Comparison of ENCODE assay signal across 17 mouse cellular contexts in the genomic region with DNA sequence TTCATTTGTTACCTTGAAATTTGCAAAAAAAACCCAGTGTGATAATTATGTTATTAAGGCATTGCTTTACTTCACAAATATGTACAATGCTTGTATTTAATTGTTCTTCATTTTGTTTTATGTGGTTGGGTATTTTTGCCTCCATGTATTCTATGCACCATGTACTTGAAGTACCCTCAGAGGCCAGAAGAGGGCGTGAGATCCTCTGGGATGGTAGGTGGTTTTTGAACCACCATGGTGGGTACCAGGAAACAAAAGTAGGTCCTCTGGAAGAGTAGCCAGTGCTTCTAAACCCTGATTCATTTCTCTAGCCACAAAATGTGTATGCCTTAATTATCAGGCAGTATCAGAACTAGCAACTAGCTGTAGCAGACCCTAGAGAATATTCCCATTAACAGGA. TPM values are rescaled to one million over a fixed set of nuclear protein-coding genes. Genes with fewer than 3 reads are reported as not detected.
DNase-seq lines count a peak whose midpoint lies in the region; ATAC-seq and TF ChIP-seq lines count a peak whose summit lies in the region.
"Had no signal": no experiment of that assay in that cellular context is flagged by ENCODE, and none has a peak within 500 bp of the region (broad histone marks: within the 10 kb centered on the region; RNA-seq: fewer than 3 reads in every experiment).

No protein-coding gene starts in this region.

- no peak; the same call in 1 of the 2 replicates for TF ChIP-seq RAD21 in MEL (IDR thresholded peaks at IDR 0.05; ENCODE audit: low read depth, low read length)

- TF ChIP-seq EP300 in MEL (IDR thresholded peaks at IDR 0.05; ENCODE audit: low read depth in 1 of 2, low read length in 2 of 2): no peak

- peak; percentile 14 to 34 for DNase-seq in cerebellum, postnatal 10 days
- DNase-seq in cerebellum, adult 11-12 months: no peak
- DNase-seq in lung, postnatal 14 days: peak; percentile 7
- DNase-seq in lung, postnatal 25 days (ENCODE audit: low spot score): no peak
- no peak for DNase-seq in MEL (ENCODE audit: low read depth, low spot score)
- DNase-seq in spleen, postnatal 36 days (ENCODE audit: low spot score in 2 of 2): peak; percentile 18 to 31
- no peak for DNase-seq in kidney, postnatal 4 days
- DNase-seq: adrenal gland, adult 8-10 months; heart, postnatal 10 days; left cerebral cortex, postnatal 4 days; thymus, postnatal 25 days had no signal

- no peak overlapping the region for H3K9ac ChIP-seq in MEL (ENCODE audit: control insufficient read depth, low read depth, low read length, poor library complexity, severe bottlenecking)
- H3K9ac ChIP-seq: embryonic facial prominence, embryonic 13.5 days; liver, embryonic 15.5 days had no signal

- H3K79me2 ChIP-seq in MEL (ENCODE audit: control insufficient read depth, insufficient read depth, low read length, poor library complexity): no peaks in the 10 kb centered on the region

- ATAC-seq in frontal cortex, adult (ENCODE audit: low TSS enrichment): no peak
- ATAC-seq: hindbrain, embryonic 16.5 days had no signal

- no peak for TF ChIP-seq POLR2A in MEL (IDR thresholded peaks at IDR 0.05; ENCODE audit: control insufficient read depth in 1 of 2, insufficient read depth in 1 of 2, low read depth in 1 of 2, low read length in 2 of 2, poor library complexity in 1 of 2)

- no peak overlapping the region for H3K4me3 ChIP-seq in MEL (ENCODE audit: control insufficient read depth in 1 of 2, insufficient read depth in 1 of 2, low read depth in 2 of 2, low read length in 2 of 2)
- H3K4me3 ChIP-seq: embryonic facial prominence, embryonic 13.5 days; liver, embryonic 15.5 days; megakaryocyte, embryonic 14.5 days had no signal

- H3K9me3 ChIP-seq in MEL (replicated peaks; ENCODE audit: insufficient read depth, low read length): no peaks in the 10 kb centered on the region
- H3K9me3 ChIP-seq: embryonic facial prominence, embryonic 13.5 days; liver, embryonic 15.5 days; megakaryocyte, embryonic 14.5 days had no signal

- H3K27me3 ChIP-seq in MEL (ENCODE audit: control insufficient read depth in 1 of 2, insufficient read depth in 2 of 2, low read length in 2 of 2): no peaks in the 10 kb centered on the region
- H3K27me3 ChIP-seq: embryonic facial prominence, embryonic 13.5 days; liver, embryonic 15.5 days; megakaryocyte, embryonic 14.5 days had no signal

- no peak overlapping the region for H3K27ac ChIP-seq in MEL (ENCODE audit: control insufficient read depth, low read depth, low read length)
- H3K27ac ChIP-seq: embryonic facial prominence, embryonic 13.5 days; liver, embryonic 15.5 days had no signal

- no peaks in the 10 kb centered on the region for H3K36me3 ChIP-seq in MEL (ENCODE audit: control insufficient read depth in 1 of 2, insufficient read depth in 2 of 2, low read length in 2 of 2)
- H3K36me3 ChIP-seq: embryonic facial prominence, embryonic 13.5 days; liver, embryonic 15.5 days had no signal

- no peaks in the 10 kb centered on the region for H3K4me1 ChIP-seq in MEL (ENCODE audit: control insufficient read depth in 1 of 2, insufficient read depth in 2 of 2, low read length in 2 of 2)
- H3K4me1 ChIP-seq: embryonic facial prominence, embryonic 13.5 days; liver, embryonic 15.5 days; megakaryocyte, embryonic 14.5 days had no signal

- TF ChIP-seq CTCF in MEL (IDR thresholded peaks at IDR 0.05 in 2 of 3, conservative IDR thresholded peaks at IDR 0.05 in 1 of 3; ENCODE audit: control insufficient read depth in 1 of 3, insufficient read depth in 1 of 3, low read depth in 2 of 3, low read length in 3 of 3, poor library complexity in 1 of 3, severe bottlenecking in 1 of 3): peak in 2 of 3 experiments; percentile 16 to 33; a peak in 3 of 6 replicates

TF ChIP-seq in MEL, 35 proteins besides CTCF, POLR2A, EP300 and RAD21:
- TF ChIP-seq ETS1 (IDR thresholded peaks at IDR 0.05; ENCODE audit: low read depth, low read length): no peak
- TF ChIP-seq POLR2AphosphoS5 (IDR thresholded peaks at IDR 0.05; ENCODE audit: borderline replicate concordance, low read depth, low read length): no peak
- no peak for TF ChIP-seq GATA1 (IDR thresholded peaks at IDR 0.05; ENCODE audit: low read depth, low read length)
- no peak for TF ChIP-seq MYB (IDR thresholded peaks at IDR 0.05; ENCODE audit: low read depth, low read length)
- no peak for TF ChIP-seq ZMIZ1 (IDR thresholded peaks at IDR 0.05; ENCODE audit: low read depth, low read length)
- TF ChIP-seq ELF1 (IDR thresholded peaks at IDR 0.05; ENCODE audit: low read depth, low read length): no peak
- no peak for TF ChIP-seq POLR2AphosphoS2 (IDR thresholded peaks at IDR 0.05; ENCODE audit: low read length)
- no peak for TF ChIP-seq USF1 (IDR thresholded peaks at IDR 0.05; ENCODE audit: low read depth, low read length)
- TF ChIP-seq ZC3H11A (IDR thresholded peaks at IDR 0.05; ENCODE audit: low read depth, low read length): no peak
- TF ChIP-seq ZKSCAN1 (IDR thresholded peaks at IDR 0.05; ENCODE audit: low read depth, low read length): no peak
- no peak for TF ChIP-seq SIN3A (IDR thresholded peaks at IDR 0.05; ENCODE audit: low read length)
- TF ChIP-seq NRF1 (IDR thresholded peaks at IDR 0.05; ENCODE audit: insufficient read depth, low read depth, low read length, poor library complexity, severe bottlenecking): no peak
- no peak for TF ChIP-seq GABPA (IDR thresholded peaks at IDR 0.05; ENCODE audit: low read depth, low read length)
- no peak for TF ChIP-seq MAZ (IDR thresholded peaks at IDR 0.05; ENCODE audit: low read depth, low read length)
- TF ChIP-seq ZNF384 (IDR thresholded peaks at IDR 0.05; ENCODE audit: low read depth, low read length): no peak
- TF ChIP-seq USF2 (IDR thresholded peaks at IDR 0.05; ENCODE audit: borderline replicate concordance in 1 of 2, insufficient read depth in 1 of 2, low read depth in 1 of 2, low read length in 2 of 2): no peak
- TF ChIP-seq CHD1 (IDR thresholded peaks at IDR 0.05; ENCODE audit: low read depth, low read length): no peak
TF ChIP-seq in MEL: peak in this region for 0.

RNA-seq across cellular contexts. Expression of a gene that starts 47.9 kb away (rescaled TPM):
- total RNA-seq in MEL (2012; rRNA removed): not detected in 2 replicates
- polyA plus RNA-seq in MEL (2012; ENCODE audit: insufficient read depth in 1 of 2, insufficient read length in 2 of 2, low read depth in 1 of 2, low replicate concordance in 2 of 2, missing spikeins in 1 of 2): not detected
- polyA plus RNA-seq: C2C12 had no signal

RNA-seq across cellular contexts. Expression of a gene that starts 51.6 kb away (rescaled TPM):
- total RNA-seq in MEL (2012; rRNA removed): 35.4 and 38.3 TPM in 2 replicates
- 10 to 100 TPM in 1 of 2 experiments, not detected in 1; 42.8 TPM for polyA plus RNA-seq in MEL (2012; ENCODE audit: insufficient read depth in 1 of 2, insufficient read length in 2 of 2, low read depth in 1 of 2, low replicate concordance in 2 of 2, missing spikeins in 1 of 2)

Comparison
In these comparisons a context has a peak if more than half of its experiments do, and no peak if none do; other contexts are left out.
1. DNase-seq: peak in cerebellum, postnatal 10 days (2 of 2), lung, postnatal 14 days (single experiment) and spleen, postnatal 36 days (2 of 2); none in cerebellum, adult 11-12 months (single experiment), lung, postnatal 25 days (single experiment), MEL (single experiment) and kidney, postnatal 4 days (0 of 2).